Mouse (Mus musculus) liver, embryonic 12.5 days (tissue): Measurements from ENCODE around the gene Tomm70a. TPM values are rescaled to one million over a fixed set of nuclear protein-coding genes. Genes with fewer than 3 reads are reported as not detected.

Source experiments
- polyA plus RNA-seq: library from polyadenylated mRNA; unstranded; fragments of >200 nt; fragmentation: Nextera tagmentation; extraction: Ambion mirVana; gene quantifications from 2 replicates; pipeline ENCODE4 v1.2.1, GENCODE M21; 2016

Tomm70a gene
- polyA plus RNA-seq, 1 experiment from 2014 or later = 50.7 TPM

Other genes with a start within 250 kb of the Tomm70a start
- 2.1 and 2.5 TPM in 2 replicates for gene Tmem45a, start 235.5 kb upstream of the Tomm70a start, polyA plus RNA-seq
- not detected in 2 replicates for gene Lnp1, start 193.6 kb upstream of the Tomm70a start, polyA plus RNA-seq
- gene Tmem45a2, start 50.3 kb upstream of the Tomm70a start, polyA plus RNA-seq = 0.08 TPM in 1 of 2 replicates, not detected in the other
- 42.5 and 42.6 TPM in 2 replicates for gene Nit2, start 45.6 kb downstream of the Tomm70a start, polyA plus RNA-seq
- 7.5 and 8.2 TPM in 2 replicates for gene Tbc1d23, start 109.8 kb downstream of the Tomm70a start, polyA plus RNA-seq
- not detected in 2 replicates for gene Tmem30c, start 171.2 kb downstream of the Tomm70a start, polyA plus RNA-seq
- gene Filip1l, start 231.4 kb downstream of the Tomm70a start, polyA plus RNA-seq = 3.8 and 4.3 TPM in 2 replicates